Mouse (Mus musculus) spleen, adult 2 months (tissue): ENCODE measurements around the gene Nkrf.

Source experiments
- CTCF ChIP-seq: fragments of 200-500 bp; IDR thresholded peaks from 2 replicates; pipeline ENCODE4 v1.5.1; 2011; ENCODE audit warnings: mild to moderate bottlenecking, inconsistent platforms; ENCODE audit not compliant: insufficient read depth, insufficient read length, insufficient replicate concordance; ENCODE audit errors: extremely low read depth
- POLR2A ChIP-seq: fragments of 200-500 bp; IDR thresholded peaks from 2 replicates; pipeline ENCODE4 v1.6.1; 2011; ENCODE audit warnings: low read depth, low read length, inconsistent platforms

DNA sequence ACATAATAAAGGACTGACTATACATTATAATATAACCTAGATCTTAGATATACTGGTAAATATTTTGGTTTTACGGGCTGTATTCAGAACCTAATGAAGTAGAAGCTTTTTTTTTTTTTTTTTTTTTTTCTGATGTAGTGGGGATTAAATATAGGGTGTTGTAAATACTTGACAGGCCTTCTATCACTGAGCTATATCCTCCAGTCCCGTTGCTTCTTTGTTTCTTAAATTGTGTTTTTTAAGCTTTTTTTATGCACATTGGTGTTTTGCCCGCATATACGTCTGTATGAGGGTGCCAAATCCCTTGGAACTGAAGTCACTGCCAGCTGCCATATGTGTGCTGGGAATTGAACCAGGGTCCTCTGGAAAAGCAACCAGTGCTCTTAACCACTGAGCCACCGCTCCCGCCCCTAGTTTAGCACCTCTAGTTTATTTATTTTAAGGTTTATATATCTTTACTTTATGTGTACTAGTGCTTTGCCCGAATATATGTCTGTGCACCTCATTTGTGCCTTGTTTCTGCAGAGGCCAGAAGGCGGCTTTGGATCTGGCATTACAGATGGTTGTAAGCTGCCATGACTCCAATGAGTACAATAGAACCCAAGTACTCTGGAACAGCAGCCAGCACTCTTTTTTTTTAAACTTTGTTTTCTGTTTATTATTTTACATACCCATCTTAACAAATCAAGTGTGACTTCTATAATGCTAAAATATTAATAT, 37.9 kb downstream of the Nkrf start:
- TF ChIP-seq CTCF (no peak), POLR2A (no peak)
